Mouse (Mus musculus) neural tube, embryonic 13.5 days (tissue): ENCODE measurements at regions not wholly inside any gene's neighbourhood (a gene's known extent, or its start where the extent isn't known, plus 50 kb on each side); places are given as distances from the start of the nearest gene placed in this dataset.

Experiments
- ATAC-seq: fragments of 200-750 bp; cut with Nextera tagmentation; 2 replicates; pipeline ENCODE4 v1.8.0; 2017; ENCODE audit warnings: low read depth, mild to moderate bottlenecking, moderate TSS enrichment, moderate library complexity
- H3K27ac ChIP-seq: fragments of 300-500 bp; sonication (generic); replicated peaks from 2 replicates; pipeline ENCODE4 v1.5.1; 2015; ENCODE audit warnings: moderate library complexity, mild to moderate bottlenecking, inconsistent platforms
- H3K27me3 ChIP-seq: fragments of 300-500 bp; sonication (generic); 2 replicates; pipeline ENCODE4 v1.6.1; 2015; ENCODE audit warnings: mild to moderate bottlenecking, inconsistent platforms
- H3K36me3 ChIP-seq: fragments of 300-500 bp; sonication (generic); 2 replicates; pipeline ENCODE4 v1.6.1; 2015; ENCODE audit warnings: mild to moderate bottlenecking, inconsistent platforms
- H3K4me1 ChIP-seq: fragments of 300-500 bp; sonication (generic); replicated peaks from 2 replicates; pipeline ENCODE4 v1.6.1; 2015; ENCODE audit warnings: inconsistent platforms
- H3K4me2 ChIP-seq: fragments of 300-500 bp; sonication (generic); 2 replicates; pipeline ENCODE4 v1.6.1; 2015; ENCODE audit warnings: inconsistent platforms, mild to moderate bottlenecking, moderate library complexity
- H3K4me3 ChIP-seq: fragments of 300-500 bp; sonication (generic); 2 replicates; pipeline ENCODE4 v1.5.1; 2015; ENCODE audit warnings: mild to moderate bottlenecking, inconsistent platforms
- H3K9ac ChIP-seq: fragments of 300-500 bp; sonication (generic); 2 replicates; pipeline ENCODE4 v1.6.1; 2015; ENCODE audit warnings: moderate library complexity, mild to moderate bottlenecking, inconsistent platforms
- H3K9me3 ChIP-seq: fragments of 300-500 bp; sonication (generic); 2 replicates; pipeline ENCODE4 v1.6.1; 2016; ENCODE audit warnings: inconsistent platforms
- WGBS: fragments of 180-500 bp; shearing (Covaris S2); methylation state at CpG from one replicate; pipeline ENCODE4 v1.1.7; 2015; 5-methylcytosine and 5-hydroxymethylcytosine counted together

GRCm38 (mm10) chr5:96936239-96936638 is 61.2 kb upstream of the Bmp2k start:
- Histone ChIP-seq H3K36me3 (no peaks in the 10 kb centered on the region), H3K9ac (no peak overlapping the region), H3K9me3 (no peaks in the 10 kb centered on the region), H3K4me1 (peaks cover 15% of the 10 kb centered on the region), H3K4me3 (no peak overlapping the region), H3K27ac (no peak overlapping the region), H3K27me3 (no peaks in the 10 kb centered on the region), H3K4me2 (no peak overlapping the region)
- 80% methylated on average over 3 of the region's 3 CpGs for WGBS
- ATAC-seq: no peak

- H3K4me2 ChIP-seq: no peak overlapping the region
- 82% methylated on average over 11 of the region's 11 CpGs for WGBS
- H3K4me1 ChIP-seq: peaks cover 15% of the 10 kb centered on the region
- H3K36me3 ChIP-seq: no peaks in the 10 kb centered on the region
- no peaks in the 10 kb centered on the region for H3K27me3 ChIP-seq
- ATAC-seq: no peak
- H3K27ac ChIP-seq: no peak overlapping the region
- no peaks in the 10 kb centered on the region for H3K9me3 ChIP-seq
- H3K4me3 ChIP-seq: no peak overlapping the region
- no peak overlapping the region for H3K9ac ChIP-seq
Observed at GRCm38 (mm10) chr5:96938718-96939117, 58.8 kb upstream of the Bmp2k start.

GRCm38 (mm10) chr5:96939273-96939672 is 58.2 kb upstream of the Bmp2k start:
- Histone ChIP-seq H3K4me3 (no peak overlapping the region), H3K9me3 (no peaks in the 10 kb centered on the region), H3K36me3 (no peaks in the 10 kb centered on the region), H3K27ac (no peak overlapping the region), H3K4me1 (peaks cover 15% of the 10 kb centered on the region), H3K9ac (no peak overlapping the region), H3K27me3 (no peaks in the 10 kb centered on the region), H3K4me2 (no peak overlapping the region)
- WGBS: 95% methylated on average over 1 of the region's 1 CpGs
- ATAC-seq: no peak

- Histone ChIP-seq H3K27ac (peak overlapping the region; percentile 49; the same call in 1 of the 2 replicates), H3K4me3 (no peak overlapping the region), H3K4me2 (no peak overlapping the region), H3K36me3 (no peaks in the 10 kb centered on the region), H3K9ac (no peak overlapping the region), H3K27me3 (no peaks in the 10 kb centered on the region), H3K9me3 (no peaks in the 10 kb centered on the region), H3K4me1 (peaks cover 15% of the 10 kb centered on the region)
- ATAC-seq: no peak
- WGBS: 79% methylated on average over 12 of the region's 12 CpGs
Observed at GRCm38 (mm10) chr5:96940170-96941086, 57.1 kb upstream of the Bmp2k start.

GRCm38 (mm10) chr5:96941087-96941468 is 56.4 kb upstream of the Bmp2k start:
- no peak overlapping the region for H3K4me3 ChIP-seq
- no peak overlapping the region for H3K4me2 ChIP-seq
- no peaks in the 10 kb centered on the region for H3K9me3 ChIP-seq
- peak overlapping the region; percentile 49; the same call in 1 of the 2 replicates for H3K27ac ChIP-seq
- WGBS: 53% methylated on average over 7 of the region's 7 CpGs
- H3K36me3 ChIP-seq: no peaks in the 10 kb centered on the region
- H3K4me1 ChIP-seq: peaks cover 15% of the 10 kb centered on the region
- ATAC-seq: peak; percentile 68
- H3K27me3 ChIP-seq: no peaks in the 10 kb centered on the region
- no peak overlapping the region for H3K9ac ChIP-seq

GRCm38 (mm10) chr5:96941518-96941917 is 56.0 kb upstream of the Bmp2k start:
- H3K27ac ChIP-seq: no peak overlapping the region; the same call in 1 of the 2 replicates
- H3K36me3 ChIP-seq: no peaks in the 10 kb centered on the region

More at GRCm38 (mm10) chr5:96941518-96941917, 56.0 kb upstream of the Bmp2k start:
- peaks cover 15% of the 10 kb centered on the region for H3K4me1 ChIP-seq
- no peak overlapping the region for H3K4me3 ChIP-seq
- H3K9ac ChIP-seq: no peak overlapping the region
- H3K4me2 ChIP-seq: no peak overlapping the region
- H3K27me3 ChIP-seq: no peaks in the 10 kb centered on the region
- 69% methylated on average over 2 of the region's 2 CpGs for WGBS
- no peaks in the 10 kb centered on the region for H3K9me3 ChIP-seq
- ATAC-seq: peak; percentile 84
